Mouse (Mus musculus) adrenal gland, postnatal 10 days (tissue): ENCODE measurements around the gene Set. TPM values are rescaled to one million over a fixed set of nuclear protein-coding genes. Genes with fewer than 3 reads are reported as not detected.

Source experiments
- DNase-seq: peaks from one replicate; pipeline ENCODE4 v3.0.0; 2021; ENCODE audit warnings: mixed read lengths
- total RNA-seq, 2 experiments: library from RNA; stranded (reverse); gene quantifications; 2 replicates each; pipeline ENCODE4 v1.2.3; 2021

Gene Set
- total RNA-seq, 2 experiments from 2014 or later, result 216 to 221 TPM

DNA sequence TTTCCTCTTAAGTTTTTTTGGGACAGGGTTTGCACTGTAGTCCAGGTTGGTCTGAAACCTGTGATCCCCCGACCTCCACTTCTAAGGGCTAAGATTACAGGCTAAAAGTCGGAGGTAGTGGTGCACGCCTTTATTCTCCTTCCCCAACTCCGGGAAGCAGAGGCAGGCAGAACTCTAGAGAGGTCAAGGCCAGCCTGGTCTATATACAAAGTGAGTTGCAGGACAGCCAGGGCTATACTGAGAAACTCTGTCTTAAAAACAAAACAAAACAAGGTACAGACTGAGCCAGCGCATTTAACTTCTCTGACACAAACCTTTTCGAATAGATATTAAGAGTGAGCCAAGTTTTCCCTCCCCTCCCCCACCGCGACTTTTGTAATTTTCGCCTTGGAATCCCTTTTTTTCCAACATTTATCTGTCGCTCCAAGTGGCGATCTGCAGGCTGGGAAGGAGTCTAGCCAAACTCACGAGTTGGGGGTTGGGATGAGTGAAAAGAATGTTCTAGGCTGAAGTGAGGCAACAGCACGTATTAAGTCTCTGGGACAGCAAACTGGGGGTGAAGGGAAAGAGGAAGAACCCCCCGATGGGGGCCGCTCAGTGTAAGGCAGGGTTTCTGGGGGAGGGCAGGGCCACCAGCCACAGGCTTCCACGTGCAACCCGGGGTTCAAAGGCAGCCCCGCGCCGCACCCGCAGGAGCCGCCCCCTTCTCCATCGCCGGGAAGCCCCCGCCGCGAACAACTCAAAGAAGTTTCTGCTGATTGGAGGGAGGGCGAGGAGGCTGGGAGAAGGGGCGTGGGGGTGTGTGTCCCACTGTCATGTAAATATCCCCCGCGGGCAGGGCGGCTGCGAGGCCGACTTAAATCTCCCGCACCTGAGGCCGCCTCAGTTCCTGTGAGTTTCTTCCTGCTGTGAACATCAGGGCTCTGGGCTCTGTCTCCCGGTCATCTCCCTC is 4.3 kb downstream of the Set start:
- DNase-seq, result peak; percentile 79

DNA sequence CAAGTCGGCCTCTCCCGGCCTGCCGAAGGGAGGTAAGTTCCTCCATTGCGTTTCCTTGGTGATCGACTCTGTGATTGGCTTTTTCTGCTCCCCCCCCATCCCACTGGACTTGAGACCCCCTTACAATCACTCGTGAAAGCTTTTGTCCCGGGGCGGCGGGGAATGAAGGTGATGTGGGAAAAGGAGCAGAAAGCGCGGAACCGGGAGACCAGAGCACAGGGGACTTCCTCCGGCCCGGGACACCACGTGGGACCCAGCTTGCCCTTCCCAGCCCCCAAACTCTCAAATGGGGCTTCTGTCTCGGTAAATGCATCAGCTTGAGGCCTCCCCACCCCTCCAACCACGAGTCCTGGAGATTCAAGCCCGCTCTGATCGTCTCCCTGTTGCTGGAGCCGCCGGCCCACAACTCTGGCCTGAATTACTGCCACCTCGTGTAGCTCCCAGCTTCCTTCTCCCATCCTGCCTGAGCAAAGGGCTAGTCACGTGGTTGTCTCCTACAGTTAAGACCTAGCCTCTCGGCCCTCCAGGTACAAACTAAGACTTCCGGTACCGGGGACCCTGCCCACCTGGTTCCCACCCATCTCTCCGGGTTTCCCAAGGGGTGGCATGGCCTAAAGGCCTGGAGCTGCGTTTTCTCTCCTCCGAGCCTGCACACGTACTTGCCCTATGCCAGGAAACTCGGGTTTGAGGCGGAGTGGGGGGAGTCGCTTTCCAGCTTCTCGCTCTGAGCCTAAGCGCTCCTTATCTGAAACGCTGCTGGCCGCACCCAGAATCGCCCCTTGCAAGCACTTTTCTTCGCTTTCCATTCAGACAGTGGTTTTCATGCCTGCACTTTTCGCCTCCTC is 5.3 kb downstream of the Set start:
- peak; percentile 73 for DNase-seq

DNA sequence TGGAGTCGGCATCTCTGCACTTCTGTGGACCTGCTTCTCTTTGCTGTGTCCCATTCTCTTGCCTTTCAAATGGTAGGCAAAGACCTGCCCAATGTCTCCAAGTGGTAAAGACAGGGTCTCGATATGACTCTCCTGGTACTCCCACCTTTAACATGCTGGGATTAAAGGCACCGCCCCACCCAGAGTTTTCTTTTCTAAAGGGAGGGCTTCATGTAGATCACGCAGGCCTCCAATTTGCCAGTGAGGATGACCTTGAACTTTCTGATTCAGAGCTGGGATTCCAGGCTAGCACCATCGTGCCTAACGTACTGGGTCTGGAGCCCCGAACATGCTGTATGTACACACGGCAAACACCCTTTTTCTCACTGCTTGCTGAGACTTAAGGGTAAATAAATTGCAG is 6.1 kb downstream of the Set start:
- peak; percentile 67 for DNase-seq

DNA sequence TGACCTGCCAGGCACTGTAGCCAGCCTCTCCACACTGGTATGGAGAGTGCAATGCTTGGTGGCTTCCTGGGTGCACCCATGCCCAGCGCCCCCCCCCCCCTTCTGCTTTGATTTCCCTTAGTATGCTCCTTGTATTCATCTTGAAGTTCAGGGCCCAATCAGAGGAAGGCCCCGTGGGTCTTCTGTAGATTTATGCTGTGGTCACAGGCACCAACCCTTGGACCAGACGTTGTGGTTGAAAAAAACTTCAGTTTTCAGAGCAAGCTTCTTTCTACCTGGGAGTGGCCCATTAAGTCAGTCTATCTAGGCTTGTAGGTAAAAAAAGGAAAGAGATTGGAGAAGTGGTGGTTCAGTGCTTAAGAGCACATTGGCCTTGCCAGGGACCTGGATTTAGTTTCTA is 6.6 kb downstream of the Set start:
- DNase-seq, result no peak

DNA sequence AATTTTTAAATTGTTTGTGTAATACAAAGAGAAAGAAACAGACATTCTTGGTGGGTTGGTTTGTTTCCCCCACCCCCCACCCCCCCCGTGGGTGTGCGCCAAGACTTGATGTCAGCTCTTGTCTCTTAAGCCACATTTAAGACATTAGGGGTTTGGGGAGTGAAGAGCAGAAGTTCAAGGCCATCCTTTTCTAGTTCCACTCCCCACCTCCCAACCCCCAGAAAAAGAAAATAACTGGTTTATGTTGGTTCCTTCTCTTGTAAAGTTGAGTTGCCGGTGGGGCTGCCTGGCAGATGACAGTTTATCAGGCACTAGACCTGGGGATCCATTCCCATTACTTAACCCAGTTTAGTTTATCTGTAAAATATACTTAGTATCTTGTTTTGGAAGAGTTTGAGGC is 7.1 kb downstream of the Set start:
- no peak for DNase-seq

DNA sequence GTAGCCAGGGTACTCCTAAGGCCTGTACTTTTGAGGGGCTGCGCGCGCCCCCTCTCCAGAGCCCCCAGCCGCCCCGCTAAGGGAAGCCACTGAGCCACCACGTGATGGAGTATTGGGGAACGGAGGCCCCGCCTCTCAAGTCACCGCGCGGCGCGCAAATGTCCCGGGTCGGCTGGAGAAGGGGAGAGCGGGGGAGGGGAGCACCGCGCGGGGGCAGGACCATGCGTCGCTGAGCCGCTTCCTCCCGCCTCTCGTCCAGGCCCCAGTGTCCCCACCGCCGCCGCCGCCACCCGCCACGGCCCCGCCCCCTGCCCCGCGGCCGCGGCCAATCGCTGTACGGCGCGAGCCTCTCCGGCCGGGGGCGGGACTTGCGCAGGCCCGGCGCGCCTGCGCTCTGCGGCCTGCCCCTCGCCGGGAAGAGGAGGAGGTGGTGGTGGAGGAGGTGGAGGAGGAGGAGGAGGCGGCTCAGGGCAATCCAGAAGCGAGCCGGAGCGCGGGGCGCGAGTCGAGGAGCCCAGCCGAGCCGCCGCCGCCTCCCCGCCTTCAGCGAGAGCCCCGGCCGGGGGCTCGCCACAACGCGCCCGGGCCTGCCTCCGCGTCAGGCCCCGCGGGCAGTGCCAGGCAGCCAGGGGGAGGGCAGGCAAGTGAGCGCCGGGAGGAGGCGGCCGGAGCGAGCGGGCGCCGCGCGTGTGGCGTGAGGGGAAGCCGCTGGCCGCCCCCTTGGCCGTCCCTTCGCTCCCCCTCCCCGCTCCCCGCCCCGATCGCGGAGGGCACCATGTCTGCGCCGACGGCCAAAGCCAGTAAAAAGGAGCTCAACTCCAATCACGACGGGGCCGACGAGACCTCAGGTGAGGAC is 9.1 kb downstream of the Set start:
- peak; percentile 98 for DNase-seq

DNA sequence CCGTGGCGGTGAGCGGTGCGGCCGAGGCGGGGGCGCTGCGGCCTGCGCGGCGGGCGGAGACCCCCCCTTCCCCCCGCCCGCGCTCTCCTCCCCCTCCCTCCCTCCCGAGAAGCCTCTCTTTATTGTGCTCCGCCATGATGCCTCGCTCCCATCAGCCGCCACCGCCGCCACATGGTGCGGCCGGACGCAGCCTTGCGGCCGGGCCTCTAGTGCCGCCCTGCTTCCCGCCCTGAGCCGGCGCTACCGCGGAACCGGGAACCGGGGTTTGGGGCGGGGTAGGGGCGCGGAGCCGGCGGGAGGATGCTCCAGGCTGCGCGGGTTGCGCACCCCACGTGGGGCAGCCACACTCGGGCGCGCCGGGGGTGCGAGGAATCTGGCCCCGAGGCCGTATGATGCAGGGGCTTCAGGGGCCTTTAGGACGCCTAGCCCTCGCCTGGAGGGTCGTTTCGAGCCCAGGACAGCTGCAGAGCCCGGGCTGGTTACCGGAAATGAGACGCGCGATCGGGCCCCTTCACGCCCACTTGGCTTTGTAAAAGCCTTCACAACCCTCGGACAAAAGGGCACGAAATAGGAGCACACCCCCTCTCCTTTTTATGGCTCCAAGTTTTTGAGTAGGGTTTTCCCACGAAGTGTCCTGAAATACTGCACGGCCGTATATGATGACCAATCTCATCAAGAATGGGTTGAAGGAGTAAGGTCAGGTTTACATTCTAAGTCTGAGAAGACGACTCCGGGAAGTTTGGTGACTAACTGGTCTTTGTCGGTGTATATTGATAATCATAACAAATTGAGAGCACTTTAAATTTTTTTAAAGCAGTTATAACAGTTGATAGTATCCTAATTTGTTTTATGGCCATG is 10.1 kb downstream of the Set start:
- peak; percentile 62 for DNase-seq

DNA sequence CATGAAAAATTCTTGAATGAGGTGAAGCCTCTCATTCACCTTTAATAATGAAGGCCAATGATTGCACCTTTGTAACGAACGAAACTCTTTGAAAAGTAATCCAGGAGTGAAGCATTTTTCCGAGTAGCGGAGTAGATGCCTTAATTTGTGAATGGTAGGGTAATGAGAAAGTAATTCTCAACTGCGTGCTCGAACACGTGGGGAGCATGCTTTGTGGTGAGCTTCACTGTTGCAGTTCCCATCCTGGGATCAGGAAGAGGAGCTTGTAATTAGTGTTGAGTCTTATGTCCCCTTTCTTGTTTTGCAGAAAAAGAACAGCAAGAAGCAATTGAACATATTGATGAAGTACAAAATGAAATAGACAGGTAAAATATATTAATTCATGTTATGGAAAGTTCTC is 10.8 kb downstream of the Set start:
- no peak for DNase-seq

DNA sequence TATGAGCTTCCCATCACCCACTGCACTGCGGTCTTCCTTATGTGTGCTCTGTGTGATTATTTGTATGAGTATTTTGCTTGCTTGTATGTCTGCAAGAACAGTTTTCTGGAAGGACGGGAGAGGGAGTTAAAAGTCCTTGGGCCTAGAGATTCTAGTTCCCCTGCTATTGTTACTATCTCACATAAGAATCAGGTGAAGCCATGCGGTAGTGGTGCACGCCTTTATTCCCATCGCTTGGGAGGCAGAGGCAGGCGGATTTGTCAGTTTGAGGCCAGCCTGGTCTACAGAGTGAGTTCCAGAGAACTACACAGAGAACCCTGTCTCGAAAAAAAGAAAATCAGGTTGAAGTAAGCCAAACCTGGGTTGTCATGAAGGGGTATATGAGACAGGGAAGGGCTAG is 15.7 kb downstream of the Set start:
- DNase-seq, result no peak

DNA sequence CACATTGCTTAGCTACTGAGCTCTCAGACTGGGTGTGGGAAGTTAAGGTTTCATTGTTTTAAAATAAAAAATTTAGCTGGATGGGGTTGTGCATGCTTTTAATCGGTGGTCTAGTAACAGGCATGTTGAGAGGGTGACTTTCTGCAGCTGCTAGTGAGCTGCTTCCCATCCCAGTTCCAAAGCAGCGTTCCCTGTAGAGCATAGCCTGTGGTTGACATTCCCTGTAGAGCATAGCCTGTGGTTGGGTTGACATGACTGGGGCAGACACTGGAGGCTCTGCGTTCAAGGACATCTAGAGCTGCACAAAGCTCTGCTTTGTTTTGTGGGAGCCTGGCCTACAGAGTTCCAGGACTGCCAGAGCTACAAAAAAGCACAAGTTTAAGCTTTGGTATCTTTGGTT is 16.1 kb downstream of the Set start:
- DNase-seq, result peak; percentile 2

DNA sequence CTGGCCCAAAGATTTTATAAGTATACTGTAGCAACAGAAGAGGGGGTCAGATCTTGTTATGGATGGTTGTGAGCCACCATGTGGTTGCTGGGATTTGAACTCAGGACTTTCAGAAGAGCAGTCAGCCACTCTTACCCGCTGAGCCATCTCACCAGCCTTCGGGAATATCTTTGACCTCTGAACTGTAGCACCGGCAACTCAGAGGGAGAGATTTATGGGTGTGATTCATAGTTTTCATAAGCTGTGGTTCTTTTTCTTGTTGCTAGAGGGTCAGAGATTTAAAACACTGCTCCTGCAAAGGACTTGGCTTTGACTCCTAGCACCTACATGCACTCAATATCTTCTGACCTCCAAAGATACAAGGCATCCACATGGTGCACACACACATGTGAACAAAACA is 18.4 kb downstream of the Set start:
- DNase-seq, result peak; percentile 7

DNA sequence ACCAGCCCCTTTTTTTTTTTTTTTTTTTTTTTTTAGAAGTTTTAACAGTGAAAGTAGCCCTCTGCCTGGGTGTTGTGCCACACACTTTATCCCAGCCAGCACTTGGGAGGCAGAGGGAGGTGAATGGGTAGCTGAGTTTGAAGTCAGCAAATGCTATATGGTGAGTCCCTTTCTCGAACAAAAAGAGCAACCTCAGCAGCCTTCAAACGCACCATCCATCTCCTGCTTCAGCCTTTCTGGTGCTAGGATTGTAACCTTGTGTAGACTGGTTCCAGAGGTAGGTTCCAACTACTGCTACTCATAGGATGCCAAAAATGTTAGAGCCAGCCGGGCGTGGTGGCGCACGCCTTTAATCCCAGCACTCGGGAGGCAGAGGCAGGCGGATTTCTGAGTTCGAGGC is 19.3 kb downstream of the Set start:
- DNase-seq, result no peak

DNA sequence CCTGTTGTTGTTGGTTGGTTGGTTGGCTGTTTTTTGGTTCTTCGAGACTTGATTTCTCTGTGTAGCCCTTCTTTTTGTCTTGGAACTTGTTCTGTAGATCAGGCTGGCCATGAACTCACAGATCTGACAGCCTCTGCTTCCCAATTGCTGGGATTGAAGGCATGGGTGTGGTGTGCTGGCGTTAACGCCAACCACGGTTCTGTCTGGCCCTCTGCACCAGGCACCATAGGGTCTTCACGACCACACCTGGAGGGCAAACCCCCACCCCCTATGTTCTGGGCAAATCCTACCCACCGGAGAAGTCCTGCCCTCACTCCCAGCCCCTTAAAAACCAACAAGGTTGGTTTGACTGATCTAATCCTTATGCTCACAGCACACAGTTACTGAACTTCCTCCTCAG is 19.8 kb downstream of the Set start:
- no peak for DNase-seq

DNA sequence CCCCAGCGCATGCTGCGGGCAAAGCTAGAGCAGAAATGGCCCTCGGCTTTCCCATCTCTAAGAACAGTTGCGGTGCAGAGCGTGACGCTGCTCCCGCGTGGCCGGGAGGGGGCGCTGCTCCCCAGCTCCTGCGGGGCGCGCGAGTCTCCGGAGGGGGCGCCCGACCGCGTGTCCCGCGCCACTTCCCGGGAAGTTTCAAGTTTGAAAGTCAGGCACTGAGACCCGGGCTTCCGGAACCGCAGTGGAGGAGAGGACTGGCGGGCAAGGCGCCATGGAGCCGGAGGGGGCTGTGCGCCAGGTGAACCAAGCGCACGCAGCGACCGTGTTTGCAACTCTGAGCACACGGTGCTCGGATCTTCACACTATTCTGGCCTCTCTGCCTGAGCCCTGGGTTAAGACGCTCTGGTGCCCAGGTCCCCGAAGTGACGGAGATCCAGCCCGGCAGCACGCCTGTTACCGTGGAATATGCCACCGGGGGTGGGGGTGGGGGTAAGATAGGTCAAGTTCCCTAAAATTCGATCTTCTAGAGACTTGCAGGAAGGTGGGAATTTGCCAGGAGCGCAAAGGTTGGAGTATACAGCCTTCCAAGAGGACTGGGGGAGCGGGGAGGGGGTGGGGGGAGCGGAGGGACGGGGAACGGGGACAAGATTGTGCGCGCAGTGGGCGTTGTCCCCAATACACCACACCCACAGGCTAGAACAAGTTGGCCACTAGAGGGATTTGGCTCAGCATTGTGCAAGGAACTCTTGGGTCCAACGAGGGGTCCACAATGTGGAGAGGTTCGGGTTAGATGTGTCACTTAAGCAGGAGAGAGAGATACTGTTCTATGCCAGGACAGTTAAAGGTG is 20.5 kb downstream of the Set start, which contains the start of gene Pkn3:
Gene Pkn3, plus strand, starts transcription at position 183 of the 847 bp plus-strand sequence.
- DNase-seq, result peak; percentile 94

DNA sequence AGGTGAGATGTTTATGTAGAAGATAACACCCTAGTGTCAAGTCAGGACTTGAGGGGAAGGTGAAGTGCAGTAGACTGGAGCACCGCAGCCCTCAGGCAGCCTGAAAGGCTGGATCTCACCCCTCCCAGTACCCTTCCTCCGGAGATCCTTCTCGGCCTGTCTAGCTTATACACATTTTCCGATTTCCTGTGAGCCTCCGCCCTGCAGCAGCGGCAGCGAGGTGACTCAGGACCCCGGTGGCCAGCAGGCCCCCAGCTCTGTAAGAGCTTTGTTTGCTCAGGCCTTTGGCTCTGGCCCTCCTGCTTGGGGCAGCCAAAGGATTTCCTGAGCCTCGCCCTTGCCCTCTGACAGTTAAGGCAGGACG is 21.2 kb downstream of the Set start:
- DNase-seq, result no peak

DNA sequence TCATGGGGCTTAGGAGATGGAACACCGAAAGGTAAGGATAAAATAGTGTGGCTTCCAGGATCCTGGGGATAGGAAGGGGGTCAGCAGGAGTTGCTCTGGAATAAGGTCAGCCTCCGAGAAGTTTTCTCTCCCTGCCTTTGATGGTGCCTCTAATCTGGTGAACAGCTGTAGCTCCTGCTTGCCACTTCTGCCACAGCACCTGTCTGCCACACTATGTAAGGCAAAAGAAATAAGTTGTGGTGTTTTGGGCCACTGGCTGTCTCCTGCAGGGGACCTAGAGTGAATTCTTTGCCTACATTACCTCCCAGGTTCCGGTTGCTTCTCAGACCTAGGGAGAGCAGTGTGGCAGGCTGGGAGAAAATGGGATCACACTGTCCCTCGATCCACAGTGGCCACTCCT is 21.6 kb downstream of the Set start:
- no peak for DNase-seq

DNA sequence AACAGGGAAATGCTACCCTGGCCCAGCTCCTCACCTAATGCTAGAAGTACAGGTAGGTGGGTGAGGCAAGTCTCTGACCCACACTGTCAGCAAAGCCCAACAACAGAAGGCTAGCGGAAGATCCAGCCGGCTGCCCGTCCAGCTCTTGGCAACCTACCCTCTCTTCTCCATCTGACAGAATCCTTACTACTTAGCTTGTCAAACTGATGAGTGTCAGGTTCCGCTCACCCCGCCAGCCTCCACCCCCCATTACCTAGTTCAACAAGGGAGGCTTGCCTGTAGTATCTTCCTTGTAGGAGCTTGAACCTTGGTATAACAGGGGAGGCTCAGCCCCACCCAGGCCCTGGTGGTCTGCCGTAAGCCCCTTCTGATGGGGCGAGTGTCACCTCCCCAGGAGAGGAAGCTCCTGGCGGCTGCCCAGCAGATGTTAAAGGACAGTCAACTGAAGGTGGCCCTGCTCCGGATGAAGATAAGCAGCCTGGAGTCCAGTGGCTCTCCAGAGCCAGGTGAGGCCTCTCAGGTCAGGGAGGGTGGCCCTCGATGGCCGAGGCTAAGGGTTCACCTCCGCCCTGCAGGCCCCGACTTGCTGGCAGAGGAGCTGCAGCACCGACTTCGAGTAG is 23.1 kb downstream of the Set start:
- DNase-seq, result no peak

DNA sequence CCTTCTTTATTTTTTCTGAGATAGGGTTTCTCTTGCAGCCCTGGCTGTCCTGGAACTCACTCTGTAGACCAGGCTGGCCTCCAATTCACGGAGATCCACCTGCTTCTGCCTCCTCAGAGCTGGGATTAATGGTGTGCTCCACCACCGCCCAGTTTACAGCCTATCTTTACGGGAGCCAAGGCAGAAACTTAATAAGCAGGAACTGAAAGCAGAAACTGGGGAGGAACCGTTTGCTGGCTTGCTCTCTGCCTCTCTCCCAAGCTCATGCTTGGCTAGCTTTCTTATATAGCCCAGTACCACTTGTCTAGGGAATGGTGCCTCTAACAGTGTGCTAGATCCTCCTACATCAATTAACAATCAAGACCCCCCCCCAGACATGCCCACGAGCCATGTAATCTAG is 26.9 kb downstream of the Set start:
- peak; percentile 2 for DNase-seq

DNA sequence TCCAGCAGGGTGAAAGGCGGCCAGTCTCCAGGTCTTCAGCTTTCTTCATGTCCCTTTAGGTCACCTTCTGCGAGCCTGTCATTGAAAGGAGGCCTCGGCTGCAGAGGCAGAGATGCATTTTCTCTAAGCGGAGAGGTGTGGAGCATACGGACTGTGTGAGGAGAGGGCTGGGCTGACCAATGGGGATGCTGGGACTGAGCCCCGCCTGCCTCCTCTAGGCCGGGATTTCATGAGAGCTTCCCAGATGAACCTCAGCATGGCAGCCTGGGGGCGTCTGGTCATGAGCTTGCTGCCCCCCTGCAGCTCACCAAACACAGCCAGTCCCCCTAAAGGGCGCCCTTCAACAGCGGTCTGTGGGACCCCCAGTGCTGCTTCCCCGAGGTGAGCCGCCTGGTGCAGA is 27.5 kb downstream of the Set start:
- DNase-seq, result peak; percentile 3

DNA sequence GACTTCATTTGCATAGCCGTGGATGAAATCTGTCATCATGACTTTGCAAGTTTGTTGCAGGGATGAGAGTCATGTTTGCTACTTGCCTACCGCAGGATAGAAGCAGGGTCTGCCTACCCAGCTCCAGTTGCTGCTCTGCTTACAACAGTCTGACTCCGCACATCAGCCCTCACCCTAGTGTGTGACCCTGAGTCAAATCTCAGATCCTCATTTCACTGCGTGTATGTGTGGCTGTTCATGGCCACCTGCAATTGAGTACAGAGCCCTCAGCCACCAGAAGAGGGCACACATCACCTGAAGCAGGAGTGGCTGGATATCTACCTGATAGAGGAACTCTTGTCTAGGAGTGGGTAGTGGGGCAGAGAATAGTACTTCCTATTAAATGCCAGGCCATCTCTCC is 30.1 kb downstream of the Set start:
- no peak for DNase-seq
